Mouse (Mus musculus) adrenal gland, postnatal 14 days (tissue): ENCODE measurements around the gene Lta. TPM values are rescaled to one million over a fixed set of nuclear protein-coding genes. Genes with fewer than 3 reads are reported as not detected.

ENCODE experiments used
- DNase-seq: peaks from one replicate; pipeline ENCODE4 v3.0.0; 2021; ENCODE audit warnings: mixed read lengths
- total RNA-seq: library from RNA; stranded (reverse); gene quantifications from 2 replicates; pipeline ENCODE4 v1.2.3, GENCODE M21; 2021

Gene Lta
- total RNA-seq, 1 experiment from 2014 or later = 0.33 TPM

GRCm38 (mm10) chr17:35209785-35210535 lies 4.8 kb upstream of the Lta start:
- DNase-seq = no peak

GRCm38 (mm10) chr17:35205380-35205769 lies 224 bp upstream of the Lta start:
- no peak for DNase-seq

- no peak for DNase-seq
Observed at GRCm38 (mm10) chr17:35202442-35202841, 2.7 kb downstream of the Lta start.

GRCm38 (mm10) chr17:35201787-35202186 lies 3.4 kb downstream of the Lta start, which contains the start of gene Tnf:
TSS of gene Tnf (minus strand) at chr17:35202007.
- DNase-seq = peak; percentile 60

- no peak for DNase-seq
Observed at GRCm38 (mm10) chr17:35201128-35201527, 4.0 kb downstream of the Lta start.

GRCm38 (mm10) chr17:35200398-35200797 lies 4.8 kb downstream of the Lta start:
- peak; percentile 33 for DNase-seq

GRCm38 (mm10) chr17:35198946-35199345 lies 6.2 kb downstream of the Lta start:
- no peak for DNase-seq

- no peak for DNase-seq
Observed at GRCm38 (mm10) chr17:35198029-35198428, 7.1 kb downstream of the Lta start.

- no peak for DNase-seq
Observed at GRCm38 (mm10) chr17:35197126-35197525, 8.0 kb downstream of the Lta start.

GRCm38 (mm10) chr17:35196321-35196641 lies 8.9 kb downstream of the Lta start:
- DNase-seq = no peak

- DNase-seq = peak; percentile 93
Observed at GRCm38 (mm10) chr17:35195631-35196320, 9.4 kb downstream of the Lta start.

- no peak for DNase-seq
Observed at GRCm38 (mm10) chr17:35194844-35195630, 10.1 kb downstream of the Lta start.

GRCm38 (mm10) chr17:35193881-35194843 lies 11.0 kb downstream of the Lta start, which contains the start of gene Ltb:
TSS of gene Ltb (plus strand) at chr17:35194439.
- peak; percentile 72 for DNase-seq

- DNase-seq = peak; percentile 53
Observed at GRCm38 (mm10) chr17:35192924-35193323, 12.2 kb downstream of the Lta start.

- no peak for DNase-seq
Observed at GRCm38 (mm10) chr17:35191723-35192122, 13.4 kb downstream of the Lta start.

GRCm38 (mm10) chr17:35190096-35190495 lies 15.1 kb downstream of the Lta start:
- no peak for DNase-seq

GRCm38 (mm10) chr17:35189186-35189585 lies 16.0 kb downstream of the Lta start:
- DNase-seq = no peak

GRCm38 (mm10) chr17:35187959-35188610 lies 17.1 kb downstream of the Lta start, which contains the start of gene Lst1:
TSS of gene Lst1 (minus strand) at chr17:35188439.
- no peak for DNase-seq

- DNase-seq = no peak
Observed at GRCm38 (mm10) chr17:35187345-35187744, 17.8 kb downstream of the Lta start.

GRCm38 (mm10) chr17:35186681-35187080 lies 18.5 kb downstream of the Lta start:
- peak; percentile 57 for DNase-seq
